Mouse (Mus musculus): Measurements from ENCODE around the gene Wnk4.

DNA sequence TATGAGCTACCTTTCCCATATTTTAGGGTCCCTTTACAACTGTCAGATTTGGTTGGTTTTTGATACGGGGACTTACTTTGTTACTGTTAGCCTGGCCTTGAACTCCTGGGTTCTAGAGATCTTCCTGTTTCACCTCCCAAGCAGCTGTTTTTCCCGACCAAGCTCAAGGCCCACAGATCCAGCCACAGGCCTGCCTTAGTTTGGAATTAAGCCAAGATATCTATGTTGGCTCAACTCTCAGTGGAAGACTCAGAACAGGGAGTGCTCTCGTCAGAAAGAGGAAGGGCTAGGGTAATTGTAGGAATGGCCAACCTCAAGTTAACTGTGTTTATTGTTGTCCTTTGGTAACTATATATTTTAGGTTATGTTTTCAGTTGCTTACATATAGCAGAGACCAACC is 51.8 kb downstream of the Wnk4 start:
- TF ChIP-seq CTCF (IDR thresholded peaks at IDR 0.05; ENCODE audit: low read depth): no peak
- no peak for TF ChIP-seq EP300 (IDR thresholded peaks at IDR 0.05; ENCODE audit: low read depth)

All from liver, postnatal 0 days (tissue).